Mouse (Mus musculus): ENCODE measurements around the gene Trmu.

- TF ChIP-seq CTCF (IDR thresholded peaks at IDR 0.05; ENCODE audit: low read depth, low read length) (no peak), POLR2A (IDR thresholded peaks at IDR 0.05; ENCODE audit: borderline replicate concordance, low read depth, low read length) (no peak)
These were observed 40.2 kb downstream of the Trmu start for GRCm38 (mm10) chr15:85919191-85919891.

All from bone marrow macrophage, adult 2 months (primary cell).